Mouse (Mus musculus) yolk sac, embryonic 10.5 days (tissue): ENCODE data around the gene Olfr70.

Experiments
- DNase-seq: peaks from one replicate; pipeline ENCODE4 v3.0.0-alpha.2; 2017; ENCODE audit warnings: low spot score

Olfr70 gene

DNA sequence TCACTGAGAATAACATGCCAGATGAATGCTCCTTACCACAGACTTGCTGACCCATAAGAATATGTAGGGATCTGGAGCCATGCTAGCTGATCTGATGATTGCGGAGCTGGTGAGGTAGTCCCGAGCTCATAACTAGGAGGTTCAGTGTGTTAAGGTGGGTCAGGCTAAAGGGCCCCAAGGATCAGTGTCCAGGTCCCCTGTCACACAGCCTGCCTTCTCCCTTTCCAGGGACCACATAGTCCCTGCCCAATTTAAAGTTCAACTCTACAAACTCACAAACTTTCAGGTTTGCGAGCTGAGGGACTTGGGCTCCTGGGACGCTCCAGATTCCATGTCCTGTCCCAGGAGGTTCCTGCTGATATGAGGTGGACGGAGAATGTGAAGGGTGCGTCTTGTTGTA is at the start of gene Olfr70:
Olfr70 (minus strand) TSS at position 101 of the 400 bp plus-strand sequence.
- no peak for DNase-seq

GRCm38 (mm10) chr4:43745187-43745586 is 44.6 kb upstream of the Olfr70 start:
- no peak for DNase-seq

DNA sequence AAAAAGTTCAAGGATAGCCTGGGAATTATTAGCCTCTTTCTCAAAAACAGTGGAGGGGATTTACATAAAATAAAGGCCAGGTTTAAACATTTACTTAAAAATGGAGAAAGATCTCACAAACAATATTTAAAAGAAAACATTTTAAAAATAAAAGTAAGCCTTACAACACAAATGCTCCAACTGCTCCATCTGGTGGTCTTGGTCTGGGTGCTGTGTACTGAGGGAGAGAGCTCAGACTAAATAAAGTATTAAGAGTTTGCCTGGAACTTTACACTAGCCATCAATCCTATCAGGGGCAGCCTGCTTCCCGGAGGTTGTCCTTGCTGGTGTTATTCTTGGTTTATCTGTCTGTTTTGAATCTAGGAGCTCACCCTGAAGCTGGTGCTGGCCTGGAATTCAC is 42.5 kb upstream of the Olfr70 start:
- DNase-seq: no peak

DNA sequence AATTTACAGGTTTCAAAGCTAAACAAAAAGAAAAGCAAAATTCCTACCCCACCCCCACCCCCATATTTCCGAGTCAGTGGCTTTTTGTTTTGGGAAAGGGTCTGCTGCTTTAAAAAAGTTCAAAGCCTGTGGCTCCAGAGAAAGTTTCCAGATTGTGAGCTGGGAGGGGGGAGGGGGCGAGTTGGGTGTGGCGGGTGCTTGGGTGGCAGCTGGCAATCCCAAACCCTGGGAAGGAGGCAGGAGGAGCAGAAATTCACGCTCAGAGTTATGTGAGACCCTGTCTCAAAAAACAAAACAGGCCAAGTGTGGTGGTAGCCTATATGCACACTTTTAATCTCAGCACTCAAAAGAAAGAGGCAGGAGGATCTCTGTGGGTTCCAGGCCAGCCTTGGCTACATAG is 42.0 kb upstream of the Olfr70 start:
- no peak for DNase-seq

GRCm38 (mm10) chr4:43741526-43741925 is 40.9 kb upstream of the Olfr70 start:
- DNase-seq: no peak

DNA sequence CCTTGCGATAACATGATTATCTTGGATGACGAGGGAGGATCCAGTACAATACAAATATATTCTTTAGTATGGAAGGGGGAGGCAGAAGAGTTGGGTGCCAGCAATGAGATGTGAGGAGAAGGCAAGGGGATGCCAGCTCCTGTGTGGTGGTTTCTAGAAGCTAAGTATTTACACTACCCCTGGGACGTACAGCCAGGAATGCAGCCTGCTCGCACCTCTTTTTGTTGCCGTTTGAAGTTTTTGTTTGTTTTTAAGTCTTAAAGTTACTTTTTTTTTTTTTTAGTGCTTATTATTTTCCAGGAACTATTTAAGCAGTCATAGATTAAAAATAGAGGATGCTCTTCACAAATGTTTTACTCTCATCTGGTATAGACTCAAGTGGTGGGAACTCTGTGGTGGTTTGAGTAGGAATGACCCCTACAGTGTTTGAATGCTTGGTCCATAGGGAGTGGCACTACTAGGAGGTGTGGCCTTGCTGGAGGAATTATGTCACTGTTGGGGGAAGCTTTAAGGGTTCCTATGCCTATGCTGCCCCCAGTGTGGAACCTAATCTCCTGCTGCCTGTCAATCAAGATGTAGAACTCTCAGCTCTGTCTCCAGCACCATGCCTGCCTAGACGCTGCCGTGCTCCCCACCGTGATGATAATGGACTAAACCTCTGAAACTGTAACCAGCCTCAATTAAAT is 38.5 kb upstream of the Olfr70 start:
- no peak for DNase-seq

- DNase-seq: no peak
Measured at GRCm38 (mm10) chr4:43737144-43737543, 36.5 kb upstream of the Olfr70 start.

DNA sequence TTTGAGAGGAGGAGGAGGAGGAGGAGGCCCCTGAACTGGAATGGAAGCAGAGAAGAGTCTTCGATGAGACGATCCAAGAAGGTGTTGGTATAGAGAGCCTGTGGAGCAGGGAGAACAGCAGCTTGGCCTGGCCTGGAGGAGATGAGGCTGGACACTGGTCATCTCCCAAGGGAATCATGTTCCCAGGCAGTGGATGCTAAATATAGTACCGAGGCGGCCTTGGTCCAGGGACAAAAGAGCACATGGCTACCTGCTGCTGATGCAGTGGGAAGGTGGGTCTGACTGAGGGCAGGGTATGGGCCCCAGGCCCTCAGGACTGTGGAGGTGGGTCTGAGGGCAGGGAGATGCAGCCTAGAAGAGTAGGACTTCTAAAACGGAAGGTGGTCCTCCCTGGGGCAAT is 32.6 kb upstream of the Olfr70 start:
- no peak for DNase-seq

DNA sequence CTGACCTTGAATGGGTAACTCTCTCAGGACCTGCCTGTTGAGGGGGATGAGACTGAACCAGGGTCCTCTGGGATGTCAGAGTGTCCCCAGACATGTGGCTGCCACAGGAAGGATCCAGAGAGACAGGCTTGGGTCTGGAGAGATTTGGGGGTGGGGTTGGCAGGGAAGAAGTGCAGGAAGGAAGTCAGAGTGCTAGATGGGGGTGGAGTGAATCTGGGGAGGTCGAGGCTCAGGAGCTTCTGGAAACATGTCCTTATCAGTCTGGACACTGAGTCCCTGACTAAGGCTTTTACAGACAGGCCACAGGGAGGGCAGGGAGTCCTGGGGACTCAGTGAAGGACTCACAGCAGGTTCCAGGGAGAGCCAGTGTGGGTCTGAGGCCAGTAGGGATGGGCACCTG is 31.6 kb upstream of the Olfr70 start:
- no peak for DNase-seq

- DNase-seq: no peak
Measured at GRCm38 (mm10) chr4:43730750-43731297, 30.2 kb upstream of the Olfr70 start.

DNA sequence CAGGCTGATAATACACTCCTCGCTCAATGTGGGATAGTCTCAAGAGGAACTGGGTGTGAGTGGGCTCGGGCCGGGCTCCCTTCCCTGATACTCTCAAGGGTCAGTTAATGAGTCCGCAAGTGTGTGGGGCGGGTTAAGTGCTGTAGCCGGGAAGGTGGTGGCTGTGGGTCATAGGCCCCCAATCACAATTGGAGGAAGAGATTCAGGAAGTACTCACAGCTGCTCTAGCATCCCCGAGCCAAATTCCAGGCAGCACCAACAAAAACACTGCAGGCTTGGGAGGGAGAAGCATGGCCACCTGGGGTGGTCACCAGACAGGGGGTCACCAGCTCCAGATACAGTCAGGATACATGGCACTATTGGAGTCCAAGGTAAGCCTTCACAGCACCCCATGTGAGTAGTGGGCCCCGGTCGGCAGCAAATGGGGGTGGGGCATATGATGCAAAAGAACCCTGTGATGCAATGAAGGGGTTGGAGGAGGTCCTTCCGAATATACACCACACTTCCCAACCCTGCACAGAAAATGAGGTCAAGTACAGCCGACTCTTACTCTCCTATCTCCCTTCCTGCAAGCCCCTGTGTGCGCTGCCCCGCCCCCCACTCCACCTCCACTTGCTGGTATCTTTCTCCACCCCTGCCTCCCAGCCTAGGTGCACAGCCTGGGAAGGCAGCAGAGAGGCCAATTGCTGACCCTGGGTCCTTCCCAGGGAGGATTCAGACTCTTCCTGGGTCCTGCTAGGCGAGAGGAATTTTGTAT is 29.4 kb upstream of the Olfr70 start, which contains the start of gene Spaar:
Spaar (plus strand) TSS at position 241 of the 757 bp plus-strand sequence.
- peak; percentile 41 for DNase-seq

DNA sequence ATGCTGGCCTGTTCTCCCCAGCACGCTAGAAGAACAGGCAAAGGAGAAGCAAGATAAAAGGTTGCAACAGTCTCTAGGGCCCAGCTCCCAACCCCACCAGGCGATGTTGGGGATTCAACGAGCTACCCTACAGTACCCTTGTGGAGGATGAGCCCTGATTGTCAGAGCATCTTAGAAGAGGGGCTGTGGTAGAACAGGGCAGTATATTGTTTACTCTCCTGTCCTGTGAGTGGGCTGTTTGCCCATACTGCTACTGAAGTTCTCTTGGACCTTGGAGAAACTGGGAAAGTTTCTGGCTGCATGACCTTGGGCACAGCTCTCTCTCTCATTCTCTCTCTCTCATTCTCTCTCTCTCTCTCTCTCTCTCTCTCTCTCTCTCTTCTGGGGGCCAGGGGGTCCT is 28.5 kb upstream of the Olfr70 start:
- DNase-seq: no peak

DNA sequence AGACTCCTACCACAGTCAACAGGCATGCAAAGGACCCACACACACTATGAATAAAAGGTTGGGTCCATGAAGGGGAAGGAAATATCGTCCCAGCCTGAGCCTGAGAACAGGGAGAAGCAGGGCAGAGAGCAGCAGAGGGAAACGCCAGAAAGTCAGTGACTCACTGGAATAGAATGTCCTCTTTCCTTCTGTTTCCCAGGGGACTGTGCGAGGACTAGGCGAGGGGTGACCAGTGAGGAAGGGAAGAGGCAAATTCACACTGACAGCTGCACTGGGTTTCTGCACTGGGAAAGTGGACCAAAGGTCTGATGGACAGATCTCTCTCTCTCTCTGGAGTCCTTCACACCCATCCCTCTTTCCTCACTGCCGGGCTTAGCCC is 28.0 kb upstream of the Olfr70 start:
- peak; percentile 23 for DNase-seq

DNA sequence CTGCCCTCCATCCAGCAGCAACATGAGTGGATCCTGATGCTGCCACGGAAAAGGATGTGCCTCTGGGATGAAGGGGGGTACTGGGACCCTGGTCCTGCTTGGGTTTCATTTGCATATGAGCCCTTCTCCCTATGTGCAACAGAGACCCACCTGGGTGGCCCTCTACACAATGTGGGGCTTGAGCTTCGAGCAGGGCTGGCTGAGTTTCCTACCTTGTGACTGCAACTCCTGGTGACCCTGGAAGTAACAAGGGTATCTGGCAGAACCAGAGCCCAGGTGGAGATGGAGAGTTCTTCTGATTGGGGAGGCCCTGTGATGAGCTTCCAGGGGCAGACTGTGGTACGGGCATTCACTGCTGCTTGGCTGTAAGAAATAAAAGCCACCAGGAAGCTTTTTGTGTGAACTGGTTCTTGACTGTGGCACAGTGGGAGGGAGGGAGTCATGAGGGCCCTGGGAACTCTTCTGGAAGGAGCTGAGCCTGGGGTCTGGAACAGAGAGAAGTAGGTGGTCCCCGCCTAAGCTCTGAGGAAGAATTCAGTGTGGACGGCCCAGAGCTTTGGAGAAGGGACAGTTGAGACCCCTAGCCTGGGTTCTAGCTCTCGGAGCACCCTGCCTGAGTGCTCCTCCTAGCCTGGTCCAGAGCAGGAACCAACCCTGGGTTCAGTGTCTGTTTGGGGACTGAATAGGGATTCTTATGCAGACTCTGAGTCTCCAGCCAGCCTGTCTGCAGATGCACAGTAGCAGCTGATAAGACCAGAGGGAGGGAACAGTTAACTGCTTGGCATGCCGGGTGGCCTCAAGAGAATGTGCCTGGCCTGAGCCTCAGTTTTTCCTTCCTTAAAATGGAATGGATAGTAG is 27.3 kb upstream of the Olfr70 start:
- DNase-seq: no peak

GRCm38 (mm10) chr4:43726995-43727394 is 26.4 kb upstream of the Olfr70 start, which contains the start of gene Hrct1:
Gene Hrct1 (plus strand): TSS chr4:43727188.
- peak; percentile 54 for DNase-seq

GRCm38 (mm10) chr4:43726228-43726993 is 25.8 kb upstream of the Olfr70 start:
- DNase-seq: peak; percentile 19

DNA sequence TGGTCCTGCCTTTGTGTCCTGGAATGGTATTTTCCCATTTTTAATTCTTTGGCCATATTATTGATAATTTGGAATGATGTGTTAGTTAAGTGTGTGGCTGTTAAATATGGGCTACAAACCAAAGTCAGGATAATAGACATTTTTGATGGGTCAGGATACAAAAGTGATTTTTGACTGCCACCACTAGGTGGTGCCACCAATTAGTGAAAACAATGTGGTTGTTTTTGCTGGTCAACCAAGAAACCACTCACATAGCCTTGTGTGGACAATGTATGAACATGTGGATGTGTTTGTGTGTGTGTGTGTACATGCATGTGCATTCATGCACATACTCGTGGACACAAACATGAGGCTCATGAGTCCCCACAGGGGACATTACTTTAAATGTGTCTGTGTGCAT is 24.2 kb upstream of the Olfr70 start:
- no peak for DNase-seq

- DNase-seq: no peak
Measured at GRCm38 (mm10) chr4:43722191-43722590, 21.6 kb upstream of the Olfr70 start.

DNA sequence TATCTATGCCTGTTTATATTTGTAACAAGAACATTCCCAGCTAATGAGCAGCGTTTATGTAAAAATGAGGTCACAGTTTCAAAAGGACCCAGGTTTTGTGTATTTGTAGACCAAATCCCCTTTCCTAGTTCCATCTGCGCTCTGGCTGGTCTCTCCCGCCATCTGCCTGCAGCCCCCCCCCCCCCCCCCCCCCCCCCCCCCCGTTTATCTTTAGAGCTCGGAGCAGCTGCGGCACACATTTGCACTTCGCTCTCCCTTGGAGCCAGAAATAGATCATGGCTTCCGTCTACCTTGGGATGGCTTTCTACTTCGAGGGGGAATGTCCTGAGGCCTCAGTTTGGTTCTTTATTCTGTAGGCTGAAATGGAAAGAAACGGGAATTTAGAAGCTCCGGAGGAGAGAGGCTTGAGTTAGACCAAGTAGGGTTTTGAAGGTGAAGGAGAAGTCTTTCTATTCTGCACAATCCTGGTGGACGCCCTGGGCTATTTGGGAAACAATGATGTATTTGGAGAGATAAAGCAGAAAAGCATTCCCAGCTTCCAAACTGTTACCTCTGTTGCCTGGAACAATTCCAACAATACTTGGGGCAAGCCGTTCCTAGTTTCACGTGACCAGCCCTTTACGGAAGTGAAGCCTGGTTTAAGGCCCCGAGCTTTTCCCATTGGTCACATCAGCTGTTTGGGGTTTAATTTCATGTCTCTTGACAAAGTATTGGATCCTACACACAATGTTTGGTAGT is 20.1 kb upstream of the Olfr70 start:
- DNase-seq: no peak

DNA sequence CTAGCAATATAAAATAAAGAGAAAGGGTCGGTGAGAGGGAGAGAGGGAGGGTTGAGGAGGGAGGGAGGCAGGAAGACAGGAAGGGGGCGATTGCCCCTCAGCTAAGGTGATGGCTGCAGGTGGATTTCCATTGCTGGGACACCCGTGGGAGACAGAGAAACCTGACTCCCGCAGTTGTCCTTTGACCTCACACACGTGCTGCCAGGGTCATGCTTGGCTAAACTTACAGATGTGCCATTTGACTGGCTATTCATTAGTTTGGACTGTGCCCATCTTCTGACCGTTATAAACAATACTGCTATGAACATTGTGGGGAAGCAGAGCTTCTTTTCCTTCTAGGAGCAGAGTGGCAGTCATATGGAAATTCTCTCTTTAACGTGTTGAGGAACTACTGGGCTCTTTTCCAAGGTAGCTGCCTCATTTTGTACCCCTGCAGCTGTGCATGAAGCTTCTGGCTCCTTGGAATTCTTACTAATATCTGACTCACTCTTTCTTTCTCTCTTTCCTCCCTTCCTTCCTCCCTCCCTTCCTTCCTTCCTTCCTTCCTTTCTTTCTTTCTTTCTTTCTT is 13.1 kb upstream of the Olfr70 start:
- no peak for DNase-seq
